Mouse (Mus musculus): ENCODE results near the gene Pskh1. TPM values are rescaled to one million over a fixed set of nuclear protein-coding genes. Genes with fewer than 3 reads are reported as not detected.

Gene Pskh1
- 18.1 TPM for polyA plus RNA-seq (2014; fragmentation: Illumina TruSeq; extraction: RNeasy Lipid Tissue Mini Kit (QIAGEN cat#74804); ENCODE audit: low read depth, low replicate concordance)

DNA sequence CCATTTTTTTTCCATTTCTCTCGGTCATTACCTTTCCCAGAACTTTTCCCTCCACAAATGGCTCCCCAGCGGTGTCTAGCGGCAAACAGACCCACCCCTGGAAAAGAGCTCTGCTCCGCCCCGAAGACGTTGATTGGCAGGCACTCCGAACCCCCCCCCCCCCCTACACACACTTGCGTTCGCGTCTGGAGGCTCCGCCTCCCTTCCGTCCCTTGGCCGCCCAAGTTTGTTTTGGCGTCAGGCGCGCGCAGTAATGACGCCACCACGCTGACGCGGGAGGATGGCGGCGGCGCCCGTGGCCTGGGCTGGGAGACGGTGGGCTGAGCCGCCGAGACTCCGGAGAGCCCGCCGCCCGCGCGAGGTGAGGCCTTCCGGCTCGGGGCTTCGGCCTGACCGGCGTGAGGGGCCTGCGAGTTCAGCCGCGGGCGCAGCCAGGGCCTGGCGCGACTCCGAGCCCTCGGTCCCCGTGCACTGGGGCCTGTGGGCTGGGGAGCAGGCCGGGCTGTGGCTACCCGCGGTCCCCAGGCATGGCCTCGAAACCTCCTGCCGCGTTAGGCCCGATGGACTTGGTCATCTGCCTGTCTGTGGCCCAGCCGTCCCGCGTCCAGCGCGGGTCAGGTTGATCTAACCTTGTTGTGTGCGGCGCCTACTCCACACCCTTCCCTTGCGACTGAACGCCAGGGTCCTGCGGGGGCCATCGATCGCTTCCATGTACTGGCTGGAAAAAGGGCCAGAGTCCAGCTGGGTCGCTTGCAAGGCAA lies at the start of gene Pskh1:
Gene Pskh1 (plus strand): TSS at position 262 of the 761 bp plus-strand sequence.

DNA sequence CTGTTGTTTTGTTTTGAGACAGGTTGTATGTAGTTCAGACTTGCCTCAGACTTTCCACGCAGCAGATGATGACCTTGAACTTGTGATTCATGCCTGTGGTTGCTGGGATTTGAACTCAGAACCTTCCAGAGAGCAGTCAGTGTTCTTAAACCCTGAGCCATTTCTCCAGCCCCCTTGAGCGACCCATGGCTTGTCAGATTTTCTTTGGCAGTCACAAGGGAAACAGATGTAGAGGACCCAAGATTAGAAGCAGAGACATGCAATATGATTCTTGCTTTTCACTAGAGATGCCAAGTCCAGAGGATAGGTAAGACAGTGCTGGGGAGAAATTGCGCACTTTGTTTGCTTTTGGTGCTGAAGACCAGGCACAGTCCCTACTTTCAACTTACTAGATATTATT lies 47.1 kb upstream of the Pskh1 start, which contains the start of gene Cenpt:
Gene Cenpt (minus strand): TSS at position 101 of the 400 bp plus-strand sequence.

DNA sequence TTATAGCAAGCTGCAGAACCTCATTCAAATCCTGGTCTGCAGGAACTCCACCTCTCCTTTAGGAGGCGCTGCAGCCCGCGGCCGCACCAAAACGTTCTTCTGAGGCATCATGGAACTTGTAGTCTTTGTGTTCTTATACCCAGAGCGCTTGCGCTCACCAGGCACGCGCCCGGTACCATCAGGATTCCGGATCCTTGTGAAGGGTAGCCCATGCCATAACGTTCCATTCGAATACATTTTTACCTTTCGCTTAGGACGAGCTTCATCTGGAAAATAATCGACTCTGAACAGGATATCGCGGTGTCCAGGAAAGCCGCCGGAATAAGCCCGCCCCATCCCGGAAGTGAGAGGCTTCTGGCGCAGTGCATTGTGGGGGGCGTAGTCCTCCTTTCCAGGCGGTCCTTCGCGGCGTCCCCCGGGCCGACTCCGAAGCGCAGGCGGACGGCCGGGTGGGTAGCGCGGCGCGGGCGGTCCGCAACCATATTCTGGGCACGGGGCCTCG lies 45.5 kb upstream of the Pskh1 start, which contains the start of gene Thap11:
Gene Thap11 (plus strand): TSS at position 418 of the 502 bp plus-strand sequence.

DNA sequence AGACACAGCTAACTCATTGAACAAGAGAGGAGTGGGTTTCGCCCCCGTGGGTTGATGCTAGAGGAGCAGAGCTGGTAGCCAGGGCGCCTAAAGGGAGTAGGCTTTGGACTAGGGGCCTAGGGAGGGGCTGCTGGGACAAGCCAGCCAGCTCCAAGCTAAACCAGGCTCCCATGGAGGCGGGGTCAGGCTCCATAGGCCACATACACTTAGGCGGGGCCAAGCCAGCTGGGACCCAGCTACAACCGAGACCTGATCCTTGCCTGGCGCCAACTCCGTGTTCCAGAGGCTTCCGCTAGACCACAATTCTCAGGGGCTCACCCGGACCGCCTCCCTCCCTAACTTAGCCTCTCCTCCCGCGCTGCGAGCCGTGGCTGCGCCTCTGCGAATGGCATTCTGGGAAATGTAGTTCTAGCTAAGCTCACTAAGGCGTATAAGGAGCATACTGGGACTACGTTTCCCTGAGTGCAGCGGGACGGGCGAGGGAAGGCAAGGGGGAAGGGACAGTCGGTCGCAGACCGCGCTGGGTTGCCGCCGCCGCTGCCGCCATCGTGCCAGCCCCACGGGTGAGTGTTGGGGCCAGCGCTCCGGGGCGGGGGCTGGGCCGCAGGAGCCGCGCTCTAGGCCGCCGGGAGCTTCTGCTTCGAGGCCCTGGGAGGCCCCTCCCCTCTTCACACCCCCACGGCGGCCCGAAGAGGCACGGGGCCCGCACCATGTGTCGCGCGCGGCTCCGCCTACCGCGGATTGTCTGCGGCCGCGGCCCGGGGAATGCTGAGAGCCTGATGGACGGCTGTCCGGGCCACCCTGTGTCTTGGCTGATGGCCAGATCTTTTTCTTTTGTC lies 39.9 kb upstream of the Pskh1 start, which contains the start of gene Nutf2:
Gene Nutf2 (plus strand): TSS at position 438 of the 839 bp plus-strand sequence.

DNA sequence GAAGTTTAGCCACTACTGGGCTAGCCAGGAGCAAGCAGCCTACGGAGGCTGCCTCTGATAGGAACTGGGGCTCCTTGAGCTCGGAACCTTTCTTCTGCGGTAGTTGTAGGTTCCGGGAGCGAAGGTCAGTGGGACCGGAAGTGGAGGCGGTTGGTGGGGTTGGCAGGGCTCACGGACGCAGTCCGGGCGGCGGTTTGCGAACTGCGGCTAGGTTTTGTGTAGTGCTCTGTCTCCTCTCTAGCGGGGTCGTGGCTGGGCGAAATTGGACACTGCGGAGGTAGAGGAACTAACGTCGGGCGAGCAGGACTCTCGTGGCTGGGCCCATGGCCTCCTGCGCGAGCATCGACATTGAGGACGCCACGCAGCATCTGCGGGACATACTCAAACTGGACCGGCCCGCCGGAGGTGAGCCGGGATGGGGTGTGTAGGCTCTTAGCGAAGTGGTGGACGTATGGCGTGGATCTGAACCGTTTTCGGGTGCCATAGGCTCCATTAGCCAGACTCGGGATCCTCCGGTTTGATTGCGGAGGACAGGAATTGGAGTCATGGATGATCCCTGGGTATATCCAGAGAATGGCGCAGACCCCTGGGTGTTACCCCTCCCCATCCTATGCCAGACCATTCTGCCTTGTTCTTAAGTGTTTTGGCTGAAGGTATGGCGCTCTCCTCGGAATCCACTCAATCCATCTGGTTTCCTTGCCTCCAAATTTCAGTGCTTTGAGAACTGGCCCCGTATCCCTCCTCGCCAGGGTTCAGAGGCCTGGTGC lies 19.3 kb upstream of the Pskh1 start, which contains the start of gene Edc4:
Gene Edc4 (plus strand): TSS at position 128 of the 767 bp plus-strand sequence.

DNA sequence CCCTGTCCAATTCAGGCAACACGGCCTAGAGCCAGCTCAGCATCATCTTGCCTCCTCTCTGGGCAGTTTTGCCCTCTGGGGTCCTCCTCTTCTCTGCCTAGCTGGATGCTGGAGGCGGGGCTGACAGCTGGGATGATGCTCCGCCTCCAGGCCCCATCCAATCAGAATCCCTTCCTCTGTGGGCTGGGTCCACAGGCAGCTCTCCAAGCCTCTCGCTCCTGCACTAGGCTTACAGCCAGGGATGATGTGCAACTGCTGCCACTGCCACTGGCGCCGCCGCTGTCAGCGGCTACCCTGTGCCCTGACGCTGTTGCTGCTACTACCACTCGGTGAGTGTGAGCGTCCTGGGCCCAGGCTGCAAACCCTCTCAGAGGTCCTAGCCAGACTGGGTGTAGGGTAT lies 6.9 kb upstream of the Pskh1 start, which contains the start of gene Nrn1l:
Gene Nrn1l (plus strand): TSS at position 229 of the 400 bp plus-strand sequence.

DNA sequence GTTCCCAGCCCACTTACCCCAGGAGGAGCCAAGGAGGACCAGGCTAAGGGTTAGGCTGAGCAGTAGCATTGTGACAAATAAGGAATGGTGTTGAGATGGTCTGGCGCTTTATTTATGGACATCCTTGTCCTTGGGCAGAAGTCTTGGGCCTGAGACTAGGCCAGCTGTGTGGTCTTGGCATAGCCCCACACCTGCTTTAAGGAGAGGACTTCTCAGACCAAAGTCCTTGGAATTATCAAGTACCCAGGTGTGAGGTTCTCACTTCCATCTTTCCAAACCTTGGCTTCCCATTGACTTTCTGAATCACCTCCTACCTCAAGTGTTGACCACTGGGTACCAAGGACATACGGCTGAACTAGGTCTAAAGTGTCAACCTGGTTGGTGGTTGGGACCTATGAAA lies 33.5 kb downstream of the Pskh1 start, which contains the start of gene Ctrl:
Gene Ctrl (minus strand): TSS at position 101 of the 400 bp plus-strand sequence.

DNA sequence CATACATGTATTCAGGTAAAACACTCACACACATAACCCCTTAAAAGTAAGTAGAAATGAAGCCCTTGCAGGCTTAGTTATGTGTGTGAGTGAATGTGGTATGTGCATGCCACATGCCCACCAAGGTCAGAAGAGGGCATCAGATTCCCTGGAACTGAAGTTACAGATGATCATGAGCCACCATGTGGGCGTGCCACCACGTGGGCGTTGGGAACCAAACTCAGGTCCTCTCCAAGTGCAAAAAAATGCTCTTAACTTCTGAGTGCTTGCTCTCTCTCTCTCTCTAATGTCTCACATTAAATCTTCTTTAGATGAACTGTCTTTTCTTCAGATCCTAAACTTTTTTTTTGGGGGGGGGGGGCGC lies 38.0 kb downstream of the Pskh1 start, which contains the start of gene Psmb10:
Gene Psmb10 (minus strand): TSS at position 139 of the 364 bp plus-strand sequence.

DNA sequence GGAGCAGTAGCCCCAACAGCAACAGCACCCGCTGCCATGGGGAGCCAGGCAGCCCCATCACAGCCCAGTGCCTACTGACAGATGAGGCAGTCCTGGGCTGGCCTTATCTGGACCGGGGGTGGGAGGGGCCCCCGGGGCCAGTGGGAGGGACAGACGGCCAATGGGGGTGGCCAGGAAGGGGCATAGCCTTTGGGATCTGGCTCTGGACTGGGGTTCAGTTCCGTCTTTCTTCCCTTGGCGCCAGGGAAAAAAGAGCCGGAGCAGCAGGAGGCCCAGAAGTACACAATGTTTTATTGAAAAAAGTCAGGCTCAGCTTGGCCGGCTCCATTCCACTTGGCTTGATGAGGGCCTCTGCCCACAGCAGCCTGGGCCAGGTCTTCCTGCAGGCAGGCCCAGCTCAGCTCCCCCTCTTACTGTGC lies 43.1 kb downstream of the Pskh1 start, which contains the start of gene Lcat:
Gene Lcat (minus strand): TSS at position 62 of the 419 bp plus-strand sequence.

DNA sequence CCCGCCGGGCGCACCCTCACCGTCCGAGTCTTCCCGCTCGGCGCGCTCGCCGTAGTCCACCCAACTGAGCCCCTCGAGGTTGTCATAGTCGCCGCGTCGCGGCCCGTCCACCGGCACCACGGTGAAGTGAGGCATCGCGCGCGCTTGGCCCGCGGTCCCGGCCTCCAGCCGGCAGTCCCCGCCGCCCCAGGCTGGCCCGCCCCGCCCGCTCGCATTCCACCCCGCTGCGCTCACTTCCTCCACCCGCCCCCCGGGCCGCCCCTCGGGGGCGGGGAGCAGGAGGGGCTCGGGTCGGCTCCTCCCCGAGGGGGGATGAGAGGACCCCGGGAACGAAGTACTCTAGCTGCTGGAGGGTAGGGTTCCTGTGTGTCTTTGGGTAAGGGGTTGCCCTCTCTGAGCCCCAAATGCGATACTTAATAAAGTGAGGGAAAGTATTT lies 65.7 kb downstream of the Pskh1 start, which contains the start of gene Slc12a4:
Gene Slc12a4 (minus strand): TSS at position 193 of the 437 bp plus-strand sequence.

DNA sequence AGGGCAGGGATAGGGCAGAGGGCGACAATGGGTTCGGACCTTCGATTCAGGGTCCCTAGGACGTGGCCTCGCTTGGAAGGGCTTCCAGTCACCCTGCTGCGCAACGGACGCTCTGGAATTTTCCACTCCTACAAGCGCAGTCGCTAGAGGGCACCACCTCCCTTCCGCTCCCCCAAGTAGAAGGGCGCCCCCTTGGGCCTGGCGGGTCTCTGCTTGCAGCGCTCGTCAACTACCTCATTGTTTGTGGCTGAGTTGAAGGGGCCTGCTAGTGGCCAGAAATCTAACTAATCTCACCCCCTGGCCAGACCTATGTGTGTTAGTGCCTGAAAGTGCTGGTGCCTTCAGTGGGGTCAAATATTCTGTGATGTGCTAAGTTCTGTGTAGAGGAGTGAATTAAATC lies 79.1 kb downstream of the Pskh1 start, which contains the start of gene Dpep3:
Gene Dpep3 (minus strand): TSS at position 105 of the 400 bp plus-strand sequence.

Other genes with a start within 250 kb of the Pskh1 start
- gene Carmil2, start 214.2 kb upstream of the Pskh1 start, polyA plus RNA-seq (2014; fragmentation: Illumina TruSeq; extraction: RNeasy Lipid Tissue Mini Kit (QIAGEN cat#74804); ENCODE audit: low read depth, low replicate concordance): 0.29 TPM
- gene Acd, start 199.3 kb upstream of the Pskh1 start, polyA plus RNA-seq (2014; fragmentation: Illumina TruSeq; extraction: RNeasy Lipid Tissue Mini Kit (QIAGEN cat#74804); ENCODE audit: low read depth, low replicate concordance): 14.5 TPM
- 13.2 TPM for gene Pard6a, start 199.3 kb upstream of the Pskh1 start, polyA plus RNA-seq (2014; fragmentation: Illumina TruSeq; extraction: RNeasy Lipid Tissue Mini Kit (QIAGEN cat#74804); ENCODE audit: low read depth, low replicate concordance)
- not detected for gene 4933405L10Rik, start 192.8 kb upstream of the Pskh1 start, polyA plus RNA-seq (2014; fragmentation: Illumina TruSeq; extraction: RNeasy Lipid Tissue Mini Kit (QIAGEN cat#74804); ENCODE audit: low read depth, low replicate concordance)
- 1.3 TPM for gene Enkd1, start 192.2 kb upstream of the Pskh1 start, polyA plus RNA-seq (2014; fragmentation: Illumina TruSeq; extraction: RNeasy Lipid Tissue Mini Kit (QIAGEN cat#74804); ENCODE audit: low read depth, low replicate concordance)
- 3.5 TPM for gene Gfod2, start 141.8 kb upstream of the Pskh1 start, polyA plus RNA-seq (2014; fragmentation: Illumina TruSeq; extraction: RNeasy Lipid Tissue Mini Kit (QIAGEN cat#74804); ENCODE audit: low read depth, low replicate concordance)
- gene Ranbp10, start 73.1 kb upstream of the Pskh1 start, polyA plus RNA-seq (2014; fragmentation: Illumina TruSeq; extraction: RNeasy Lipid Tissue Mini Kit (QIAGEN cat#74804); ENCODE audit: low read depth, low replicate concordance): 17.0 TPM
- gene Tsnaxip1, start 72.7 kb upstream of the Pskh1 start, polyA plus RNA-seq (2014; fragmentation: Illumina TruSeq; extraction: RNeasy Lipid Tissue Mini Kit (QIAGEN cat#74804); ENCODE audit: low read depth, low replicate concordance): not detected
- 3.3 TPM for gene Cenpt, start 47.2 kb upstream of the Pskh1 start, polyA plus RNA-seq (2014; fragmentation: Illumina TruSeq; extraction: RNeasy Lipid Tissue Mini Kit (QIAGEN cat#74804); ENCODE audit: low read depth, low replicate concordance)
- 30.4 TPM for gene Thap11, start 45.3 kb upstream of the Pskh1 start, polyA plus RNA-seq (2014; fragmentation: Illumina TruSeq; extraction: RNeasy Lipid Tissue Mini Kit (QIAGEN cat#74804); ENCODE audit: low read depth, low replicate concordance)
- 108 TPM for gene Nutf2, start 39.9 kb upstream of the Pskh1 start, polyA plus RNA-seq (2014; fragmentation: Illumina TruSeq; extraction: RNeasy Lipid Tissue Mini Kit (QIAGEN cat#74804); ENCODE audit: low read depth, low replicate concordance)
- 29.2 TPM for gene Edc4, start 19.6 kb upstream of the Pskh1 start, polyA plus RNA-seq (2014; fragmentation: Illumina TruSeq; extraction: RNeasy Lipid Tissue Mini Kit (QIAGEN cat#74804); ENCODE audit: low read depth, low replicate concordance)
- gene Nrn1l, start 6.9 kb upstream of the Pskh1 start, polyA plus RNA-seq (2014; fragmentation: Illumina TruSeq; extraction: RNeasy Lipid Tissue Mini Kit (QIAGEN cat#74804); ENCODE audit: low read depth, low replicate concordance): not detected
- not detected for gene Ctrl, start 33.4 kb downstream of the Pskh1 start, polyA plus RNA-seq (2014; fragmentation: Illumina TruSeq; extraction: RNeasy Lipid Tissue Mini Kit (QIAGEN cat#74804); ENCODE audit: low read depth, low replicate concordance)
- gene Psmb10, start 38.0 kb downstream of the Pskh1 start, polyA plus RNA-seq (2014; fragmentation: Illumina TruSeq; extraction: RNeasy Lipid Tissue Mini Kit (QIAGEN cat#74804); ENCODE audit: low read depth, low replicate concordance): 68.7 TPM
- gene Lcat, start 42.9 kb downstream of the Pskh1 start, polyA plus RNA-seq (2014; fragmentation: Illumina TruSeq; extraction: RNeasy Lipid Tissue Mini Kit (QIAGEN cat#74804); ENCODE audit: low read depth, low replicate concordance): 2.0 TPM
- 42.3 TPM for gene Slc12a4, start 65.7 kb downstream of the Pskh1 start, polyA plus RNA-seq (2014; fragmentation: Illumina TruSeq; extraction: RNeasy Lipid Tissue Mini Kit (QIAGEN cat#74804); ENCODE audit: low read depth, low replicate concordance)
- gene Dpep3, start 79.0 kb downstream of the Pskh1 start, polyA plus RNA-seq (2014; fragmentation: Illumina TruSeq; extraction: RNeasy Lipid Tissue Mini Kit (QIAGEN cat#74804); ENCODE audit: low read depth, low replicate concordance): not detected
- 13.7 TPM for gene Dus2, start 90.9 kb downstream of the Pskh1 start, polyA plus RNA-seq (2014; fragmentation: Illumina TruSeq; extraction: RNeasy Lipid Tissue Mini Kit (QIAGEN cat#74804); ENCODE audit: low read depth, low replicate concordance)
- gene Dpep2nb, start 105.5 kb downstream of the Pskh1 start, polyA plus RNA-seq (2014; fragmentation: Illumina TruSeq; extraction: RNeasy Lipid Tissue Mini Kit (QIAGEN cat#74804); ENCODE audit: low read depth, low replicate concordance): not detected
- gene Ddx28, start 111.4 kb downstream of the Pskh1 start, polyA plus RNA-seq (2014; fragmentation: Illumina TruSeq; extraction: RNeasy Lipid Tissue Mini Kit (QIAGEN cat#74804); ENCODE audit: low read depth, low replicate concordance): 9.2 TPM
- gene Nfatc3, start 158.4 kb downstream of the Pskh1 start, polyA plus RNA-seq (2014; fragmentation: Illumina TruSeq; extraction: RNeasy Lipid Tissue Mini Kit (QIAGEN cat#74804); ENCODE audit: low read depth, low replicate concordance): 13.4 TPM
- gene Esrp2, start 236.5 kb downstream of the Pskh1 start, polyA plus RNA-seq (2014; fragmentation: Illumina TruSeq; extraction: RNeasy Lipid Tissue Mini Kit (QIAGEN cat#74804); ENCODE audit: low read depth, low replicate concordance): 2.0 TPM
- 7.5 TPM for gene Pla2g15, start 250.0 kb downstream of the Pskh1 start, polyA plus RNA-seq (2014; fragmentation: Illumina TruSeq; extraction: RNeasy Lipid Tissue Mini Kit (QIAGEN cat#74804); ENCODE audit: low read depth, low replicate concordance)

Data from heart, adult 10 weeks (tissue).